Mouse (Mus musculus) thymus, adult 2 months (tissue): ENCODE data around the gene Nrcam.

Source experiments
- CTCF ChIP-seq: fragments of 200-500 bp; IDR thresholded peaks from 2 replicates; pipeline ENCODE4 v1.5.1; 2012; ENCODE audit warnings: mild to moderate bottlenecking, control low read depth, low read length, moderate library complexity, borderline replicate concordance; ENCODE audit not compliant: control insufficient read depth, poor library complexity, insufficient read depth; ENCODE audit errors: extremely low read depth
- POLR2A ChIP-seq: fragments of 200-500 bp; IDR thresholded peaks from 2 replicates; pipeline ENCODE4 v1.6.1; 2012; ENCODE audit warnings: mild to moderate bottlenecking, low read length, control low read depth, moderate library complexity; ENCODE audit not compliant: control insufficient read depth, poor library complexity, insufficient read depth; ENCODE audit errors: extremely low read depth

DNA sequence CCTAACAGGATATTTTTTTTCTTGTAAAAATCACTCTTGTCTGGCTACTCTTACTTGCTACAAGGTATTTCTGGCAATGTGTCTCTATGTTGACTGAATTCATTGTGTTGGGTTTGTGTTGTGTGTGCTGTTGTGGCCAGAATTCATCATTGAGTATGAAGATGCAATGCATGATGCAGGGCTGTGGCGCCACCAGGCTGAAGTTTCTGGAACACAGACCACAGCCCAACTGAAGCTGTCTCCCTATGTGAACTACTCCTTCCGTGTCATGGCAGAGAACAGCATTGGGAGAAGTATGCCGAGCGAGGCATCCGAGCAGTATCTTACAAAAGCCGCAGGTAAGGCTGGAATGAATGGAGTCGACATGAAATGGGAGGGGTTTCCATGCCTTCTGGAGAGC lies 241.4 kb downstream of the Nrcam start:
- no peak for TF ChIP-seq CTCF
- no peak for TF ChIP-seq POLR2A
